Mouse (Mus musculus) kidney, postnatal 4 days (tissue): ENCODE results near the gene Arhgap17.

Experiments
- DNase-seq, 2 experiments: peaks; one replicate each; pipeline ENCODE4 v3.0.0; 2021; ENCODE audit warnings: mixed read lengths in 2 of 2

The Arhgap17 gene

DNA sequence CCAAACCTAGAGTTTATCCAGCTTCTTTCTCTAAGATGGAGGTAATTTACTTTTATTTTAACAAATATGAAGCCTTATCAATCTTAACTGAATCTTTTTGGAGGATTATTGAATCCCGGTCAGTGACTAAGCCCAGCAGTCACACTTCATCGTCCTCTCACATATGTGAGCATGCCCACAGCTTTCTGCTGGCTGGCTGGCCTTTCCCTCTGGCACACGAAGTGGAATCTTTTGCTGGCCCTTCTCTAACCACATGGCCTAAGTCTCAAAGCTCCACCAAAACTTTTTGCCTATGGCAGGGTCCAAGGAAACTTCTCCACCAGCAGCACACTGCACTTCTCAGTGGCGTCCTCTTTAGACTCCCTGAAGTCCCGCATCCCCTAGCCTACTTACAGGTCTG lies 27.8 kb downstream of the Arhgap17 start:
- DNase-seq, result no peak

DNA sequence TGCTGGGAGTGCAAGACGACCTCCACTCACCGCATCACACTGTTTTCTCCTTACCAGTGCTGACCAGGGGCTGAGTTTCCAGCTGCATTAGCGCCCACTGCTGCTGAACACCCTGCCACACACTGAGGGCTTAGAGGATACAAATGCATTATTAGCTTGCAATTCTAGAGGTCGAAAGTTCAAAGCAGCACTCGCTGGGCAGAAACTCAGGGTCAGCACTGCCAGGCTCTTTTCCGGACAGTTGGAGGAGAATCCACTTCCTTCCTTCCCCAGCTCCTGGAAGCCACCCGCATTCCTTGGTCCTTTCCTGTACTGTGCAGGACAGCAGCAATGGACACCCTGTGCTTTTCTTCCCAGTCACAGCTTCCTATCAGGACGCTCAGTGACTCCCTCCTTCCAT lies 31.4 kb downstream of the Arhgap17 start:
- DNase-seq, result peak; percentile 24 to 33

DNA sequence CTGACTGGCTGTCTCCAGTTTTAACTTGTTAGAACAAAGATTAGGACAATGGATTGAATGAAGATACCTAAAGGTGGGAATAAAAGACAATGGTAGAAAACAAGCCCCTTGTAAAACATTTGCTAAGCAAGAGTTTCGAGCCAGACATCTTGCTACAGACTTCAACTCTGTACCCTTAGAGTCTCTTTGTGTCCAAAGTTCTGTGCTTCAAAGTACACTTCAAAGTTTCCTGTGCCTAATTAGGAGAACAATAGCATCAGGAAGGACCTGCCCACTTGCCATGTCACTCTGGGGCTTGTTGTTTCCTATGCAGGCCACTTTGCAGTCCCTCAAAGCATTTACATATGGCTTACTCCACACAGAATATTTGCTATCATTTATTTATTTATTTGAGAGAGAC lies 33.4 kb downstream of the Arhgap17 start:
- DNase-seq, result no peak

GRCm38 (mm10) chr7:123330506-123330905 lies 39.2 kb downstream of the Arhgap17 start:
- no peak for DNase-seq

GRCm38 (mm10) chr7:123327909-123328308 lies 41.8 kb downstream of the Arhgap17 start:
- no peak for DNase-seq

GRCm38 (mm10) chr7:123326901-123327300 lies 42.8 kb downstream of the Arhgap17 start:
- no peak for DNase-seq

GRCm38 (mm10) chr7:123326062-123326461 lies 43.7 kb downstream of the Arhgap17 start:
- DNase-seq, result no peak

DNA sequence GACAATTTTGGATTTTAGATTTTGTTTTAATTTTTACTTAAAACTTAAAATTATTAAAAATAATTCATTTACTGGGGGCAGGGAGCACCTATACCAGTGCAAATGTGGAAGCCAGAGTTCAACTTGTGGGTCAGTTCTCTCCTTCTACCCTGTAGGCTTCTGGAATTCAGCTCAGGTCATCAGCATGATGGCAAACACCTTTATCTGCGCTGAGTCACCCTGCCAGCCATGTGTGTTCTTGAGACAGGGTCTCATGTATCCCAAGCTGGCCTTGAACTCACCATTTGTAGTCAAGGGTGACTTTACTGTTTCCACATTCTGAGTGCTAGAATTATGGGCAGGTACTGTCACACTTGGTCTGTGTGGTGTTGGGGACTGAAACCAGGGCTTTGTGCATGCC lies 45.6 kb downstream of the Arhgap17 start:
- no peak for DNase-seq

DNA sequence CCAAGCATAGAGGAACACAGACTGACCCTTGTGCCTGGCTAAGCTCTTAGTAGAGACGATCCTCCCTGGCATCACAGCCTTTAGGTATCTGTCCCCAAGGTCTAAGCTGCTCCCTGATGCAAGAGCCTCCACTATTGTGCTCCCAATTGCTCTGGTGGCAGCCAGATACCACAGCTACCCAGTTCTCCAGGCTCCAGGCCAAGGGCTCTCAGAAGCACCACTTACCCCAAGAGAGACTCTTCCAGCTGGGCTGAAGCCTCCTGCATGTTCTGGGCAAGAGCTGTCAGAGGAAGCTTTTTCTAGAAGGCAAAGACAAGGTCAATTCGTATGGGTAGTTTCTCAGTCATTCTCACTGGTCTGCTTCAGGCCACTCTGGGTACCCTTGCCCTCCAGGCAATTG lies 46.3 kb downstream of the Arhgap17 start:
- no peak for DNase-seq

- no peak for DNase-seq
These were observed 47.1 kb downstream of the Arhgap17 start for GRCm38 (mm10) chr7:123322452-123323121.

- DNase-seq, result no peak
These were observed 57.0 kb downstream of the Arhgap17 start for GRCm38 (mm10) chr7:123312738-123313137.

GRCm38 (mm10) chr7:123311836-123312235 lies 57.9 kb downstream of the Arhgap17 start:
- DNase-seq, result no peak

GRCm38 (mm10) chr7:123307887-123308558 lies 61.7 kb downstream of the Arhgap17 start:
- no peak for DNase-seq

GRCm38 (mm10) chr7:123307236-123307635 lies 62.5 kb downstream of the Arhgap17 start:
- no peak for DNase-seq

GRCm38 (mm10) chr7:123305397-123305796 lies 64.3 kb downstream of the Arhgap17 start:
- no peak for DNase-seq

GRCm38 (mm10) chr7:123300258-123300657 lies 69.5 kb downstream of the Arhgap17 start:
- DNase-seq, result no peak

DNA sequence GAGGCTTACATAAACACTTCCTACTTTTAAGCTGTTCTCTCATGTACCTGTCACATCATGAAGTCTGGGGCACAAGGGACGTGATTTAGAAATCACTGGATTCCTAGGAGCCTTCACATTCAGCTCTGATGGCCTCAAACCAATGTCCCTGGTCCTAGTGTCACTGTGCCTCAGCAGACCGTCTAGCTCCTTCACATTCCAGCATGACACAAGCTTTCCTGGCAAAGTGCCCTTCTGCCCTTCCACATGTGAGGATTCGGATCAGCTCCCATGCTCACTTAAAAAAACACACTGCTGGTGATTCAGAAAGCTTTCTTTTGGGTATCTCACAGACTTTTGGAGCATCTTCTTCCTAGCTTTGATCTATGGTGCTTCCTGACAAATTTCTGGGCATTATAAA lies 71.5 kb downstream of the Arhgap17 start:
- DNase-seq, result no peak

GRCm38 (mm10) chr7:123296097-123296496 lies 73.6 kb downstream of the Arhgap17 start:
- no peak for DNase-seq

DNA sequence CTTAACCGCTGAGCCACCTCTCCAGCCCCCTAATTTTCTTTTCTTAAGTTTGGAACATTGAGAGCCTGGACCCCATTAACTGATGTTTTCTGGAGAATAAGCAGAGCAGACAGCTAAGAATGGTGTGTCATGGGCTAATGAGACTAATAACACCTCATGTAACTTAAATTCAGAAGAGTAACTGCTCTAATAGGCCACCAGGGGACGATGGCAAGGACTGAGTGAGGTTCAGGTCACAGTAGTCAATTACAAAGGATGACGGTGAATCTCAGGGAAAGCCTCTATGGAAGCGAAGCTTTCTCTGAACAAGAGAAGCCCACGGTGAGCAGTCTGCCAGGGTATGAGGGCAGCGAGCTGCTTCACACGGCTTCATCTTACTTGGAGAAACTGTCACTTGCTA lies 74.3 kb downstream of the Arhgap17 start:
- no peak for DNase-seq

GRCm38 (mm10) chr7:123293898-123294297 lies 75.8 kb downstream of the Arhgap17 start:
- DNase-seq, result no peak

DNA sequence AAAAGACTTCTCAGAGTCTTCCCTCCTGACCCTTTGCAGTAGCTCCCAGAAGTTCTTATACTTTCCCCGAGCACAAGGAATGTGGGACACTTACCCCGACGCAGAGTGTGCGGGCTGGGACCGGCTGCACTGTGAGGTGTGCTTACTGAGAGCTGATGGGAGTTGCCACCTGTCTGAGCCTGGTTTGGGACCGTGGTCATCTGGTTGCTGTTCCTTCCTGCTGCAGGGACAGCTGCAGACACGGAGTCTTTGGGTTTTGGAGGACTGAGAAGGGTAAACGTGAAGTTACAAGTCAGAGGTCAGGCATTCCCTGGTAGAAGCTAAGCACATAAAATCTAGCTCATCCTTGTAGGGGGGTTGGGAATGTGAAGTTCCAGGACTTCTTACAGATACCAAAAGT lies 77.8 kb downstream of the Arhgap17 start:
- no peak for DNase-seq

DNA sequence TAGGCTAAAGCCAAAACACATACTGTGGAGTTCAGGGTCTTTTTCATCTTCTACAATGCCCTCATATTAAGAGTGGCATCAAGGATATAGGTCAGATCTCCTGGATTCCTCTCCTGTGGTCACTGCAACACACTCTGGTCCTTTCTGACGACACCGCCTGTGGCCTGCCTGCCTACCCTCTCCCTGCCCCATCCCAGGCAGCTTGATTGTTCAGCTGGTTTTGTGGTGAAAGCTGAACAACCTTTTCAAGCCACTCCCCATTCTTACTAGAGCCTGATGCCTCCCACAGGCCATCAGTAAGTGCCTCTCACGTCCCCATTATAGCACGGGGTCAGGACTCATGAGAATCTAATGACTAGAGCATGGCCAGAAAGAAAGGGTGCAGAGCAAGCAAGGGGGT lies 80.5 kb downstream of the Arhgap17 start:
- DNase-seq, result no peak

DNA sequence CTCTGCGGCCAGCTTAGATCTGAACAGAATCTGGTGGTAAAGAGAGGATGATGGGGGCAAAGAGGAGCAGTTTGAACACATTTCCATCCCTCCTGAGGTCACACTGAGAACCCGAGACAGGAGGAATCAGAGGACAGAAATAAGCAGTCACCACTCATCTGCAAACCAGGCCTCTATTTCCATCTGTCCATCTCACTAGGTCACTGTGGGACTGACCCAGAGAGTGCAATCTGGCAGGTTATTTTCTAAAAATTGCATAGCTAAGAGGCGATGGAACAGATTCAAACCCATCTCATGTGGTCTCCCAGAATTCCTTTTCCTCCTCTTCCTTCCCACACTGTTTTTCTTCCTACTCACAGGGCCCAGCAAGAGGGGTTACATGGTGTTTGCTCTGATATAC lies 81.8 kb downstream of the Arhgap17 start:
- no peak for DNase-seq

DNA sequence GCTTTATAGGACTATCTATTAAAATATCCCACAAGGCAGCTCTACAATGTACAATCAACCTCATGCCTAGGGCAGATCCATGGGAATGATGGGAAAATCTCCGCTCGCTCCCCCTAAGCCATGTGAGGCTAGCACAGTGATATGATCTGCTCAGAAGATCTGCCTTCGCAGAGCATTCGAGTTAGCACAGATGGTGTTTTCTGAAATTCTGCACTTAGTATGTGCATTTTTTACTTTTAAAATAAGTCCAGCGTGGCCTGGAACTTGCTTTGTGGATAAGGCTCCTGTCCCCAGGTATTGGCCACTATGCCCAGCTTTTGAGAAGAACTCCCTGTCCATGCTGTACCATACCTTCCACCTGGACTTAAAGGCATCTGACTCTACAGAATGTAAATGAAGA lies 83.8 kb downstream of the Arhgap17 start:
- no peak for DNase-seq

GRCm38 (mm10) chr7:123283826-123284225 lies 85.9 kb downstream of the Arhgap17 start:
- DNase-seq, result no peak
